Mouse (Mus musculus) neural tube, embryonic 14.5 days (tissue): Measurements from ENCODE around the gene Yju2. TPM values are rescaled to one million over a fixed set of nuclear protein-coding genes. Genes with fewer than 3 reads are reported as not detected.
A peak's percentile ranks its signal among the peaks of the same experiment; 100 is the strongest.

ENCODE experiments used
- ATAC-seq: fragments of 200-750 bp; cut with Nextera tagmentation; 2 replicates; pipeline ENCODE4 v1.8.0; 2017; ENCODE audit warnings: low read depth, mild to moderate bottlenecking, moderate TSS enrichment, moderate library complexity
- H3K27ac ChIP-seq: fragments of 300-500 bp; sonication (generic); 2 replicates; pipeline ENCODE4 v1.5.1; 2014; ENCODE audit warnings: low read depth, mild to moderate bottlenecking, control low read depth, low read length, moderate library complexity, mixed read lengths
- H3K27me3 ChIP-seq: fragments of 300-500 bp; sonication (generic); 2 replicates; pipeline ENCODE4 v1.6.1; 2014; ENCODE audit warnings: low read length; ENCODE audit not compliant: control insufficient read depth, insufficient read depth
- H3K36me3 ChIP-seq: fragments of 300-500 bp; sonication (generic); 2 replicates; pipeline ENCODE4 v1.6.1; 2014; ENCODE audit warnings: low read length, mixed read lengths; ENCODE audit not compliant: control insufficient read depth, insufficient read depth
- H3K4me1 ChIP-seq: fragments of 300-500 bp; sonication (generic); 2 replicates; pipeline ENCODE4 v1.6.1; 2014; ENCODE audit warnings: low read length; ENCODE audit not compliant: control insufficient read depth, insufficient read depth
- H3K4me2 ChIP-seq: fragments of 300-500 bp; sonication (generic); 2 replicates; pipeline ENCODE4 v1.6.1; 2014; ENCODE audit warnings: mild to moderate bottlenecking, low read depth, low read length, control low read depth
- H3K4me3 ChIP-seq: fragments of 300-500 bp; sonication (generic); 2 replicates; pipeline ENCODE4 v1.5.1; 2014; ENCODE audit warnings: low read depth, low read length, control low read depth, mixed read lengths
- H3K9ac ChIP-seq: fragments of 300-500 bp; sonication (generic); replicated peaks from 2 replicates; pipeline ENCODE4 v1.6.1; 2014; ENCODE audit warnings: low read depth, mild to moderate bottlenecking, control low read depth, low read length, mixed read lengths
- H3K9me3 ChIP-seq: fragments of 300-500 bp; sonication (generic); 2 replicates; pipeline ENCODE4 v1.6.1; 2016; ENCODE audit warnings: low read length; ENCODE audit not compliant: control insufficient read depth
- WGBS: fragments of 180-500 bp; shearing (Covaris S2); extraction: QIAGEN DNeasy Blood & Tissue Kit; methylation state at CpG from one replicate; pipeline ENCODE4 v1.1.7; 2014; 5-methylcytosine and 5-hydroxymethylcytosine counted together
- polyA plus RNA-seq: library from polyadenylated mRNA; unstranded; fragments of >200 nt; fragmentation: Nextera tagmentation; extraction: Ambion mirVana; gene quantifications from 2 replicates; pipeline ENCODE4 v1.2.1, GENCODE M21; 2014

The Yju2 gene
- polyA plus RNA-seq, 1 experiment from 2014 or later = 18.0 TPM

GRCm38 (mm10) chr17:55949400-55949799 is 9.5 kb upstream of the Yju2 start, which contains the start of gene Zfp119b:
Gene Zfp119b, minus strand, starts transcription at chr17:55949500.
- WGBS = 94% methylated on average over 2 of the region's 2 CpGs
- ATAC-seq = no peak
- Histone ChIP-seq H3K36me3 (no peaks in the 10 kb centered on the region), H3K27ac (no peak within 1 kb of the TSS), H3K4me3 (no peak within 1 kb of the TSS), H3K27me3 (no peaks in the 10 kb centered on the region), H3K4me2 (no peak within 1 kb of the TSS), H3K9ac (no peak within 1 kb of the TSS), H3K4me1 (peaks cover 3% of the 10 kb centered on the region; the same call in 1 of the 2 replicates), H3K9me3 (no peaks in the 10 kb centered on the region)

GRCm38 (mm10) chr17:55950601-55951000 is 8.3 kb upstream of the Yju2 start:
- Histone ChIP-seq H3K4me1 (peaks cover 1% of the 10 kb centered on the region; the same call in 1 of the 2 replicates), H3K9me3 (no peaks in the 10 kb centered on the region), H3K9ac (no peak overlapping the region), H3K4me3 (no peak overlapping the region), H3K4me2 (no peak overlapping the region), H3K36me3 (no peaks in the 10 kb centered on the region), H3K27ac (no peak overlapping the region), H3K27me3 (no peaks in the 10 kb centered on the region)
- ATAC-seq = no peak
- 83% methylated on average over 9 of the region's 9 CpGs for WGBS

GRCm38 (mm10) chr17:55952041-55952440 is 6.9 kb upstream of the Yju2 start:
- Histone ChIP-seq H3K27me3 (no peaks in the 10 kb centered on the region), H3K27ac (no peak overlapping the region), H3K36me3 (no peaks in the 10 kb centered on the region), H3K4me1 (no peaks in the 10 kb centered on the region), H3K9ac (no peak overlapping the region), H3K4me2 (no peak overlapping the region), H3K4me3 (no peak overlapping the region), H3K9me3 (no peaks in the 10 kb centered on the region)
- ATAC-seq = no peak

- H3K27me3 ChIP-seq = no peaks in the 10 kb centered on the region
- H3K4me3 ChIP-seq = no peak within 1 kb of the TSS
- WGBS = 84% methylated on average over 6 of the region's 6 CpGs
- H3K36me3 ChIP-seq = no peaks in the 10 kb centered on the region
- no peaks in the 10 kb centered on the region for H3K9me3 ChIP-seq
- H3K27ac ChIP-seq = no peak within 1 kb of the TSS
- no peak within 1 kb of the TSS for H3K9ac ChIP-seq
- 0 out of 2 replicates have a peak, but pooled peaks cover 3% of the 10 kb centered on the region for H3K4me1 ChIP-seq
- ATAC-seq = no peak
- no peak within 1 kb of the TSS for H3K4me2 ChIP-seq
Measured at GRCm38 (mm10) chr17:55952447-55953027, 6.4 kb upstream of the Yju2 start, which contains the start of gene Ebi3. Gene Ebi3, plus strand, starts transcription at chr17:55952640.

GRCm38 (mm10) chr17:55953751-55954150 is 5.1 kb upstream of the Yju2 start:
- H3K9me3 ChIP-seq = no peaks in the 10 kb centered on the region
- no peak overlapping the region for H3K4me2 ChIP-seq
- no peak overlapping the region for H3K27ac ChIP-seq
- 80% methylated on average over 6 of the region's 6 CpGs for WGBS
- peaks cover 9% of the 10 kb centered on the region; the same call in 1 of the 2 replicates for H3K4me1 ChIP-seq
- H3K4me3 ChIP-seq = no peak overlapping the region
- H3K27me3 ChIP-seq = no peaks in the 10 kb centered on the region
- ATAC-seq = no peak
- H3K9ac ChIP-seq = no peak overlapping the region
- no peaks in the 10 kb centered on the region for H3K36me3 ChIP-seq

GRCm38 (mm10) chr17:55954229-55954628 is 4.7 kb upstream of the Yju2 start:
- Histone ChIP-seq H3K27ac (no peak overlapping the region), H3K36me3 (no peaks in the 10 kb centered on the region), H3K9ac (no peak overlapping the region), H3K4me1 (peaks cover 9% of the 10 kb centered on the region; the same call in 1 of the 2 replicates), H3K9me3 (no peaks in the 10 kb centered on the region), H3K4me2 (no peak overlapping the region), H3K4me3 (no peak overlapping the region), H3K27me3 (no peaks in the 10 kb centered on the region)
- WGBS = 34% methylated on average over 16 of the region's 16 CpGs
- ATAC-seq = no peak

GRCm38 (mm10) chr17:55956129-55956528 is 2.8 kb upstream of the Yju2 start:
- H3K4me3 ChIP-seq = peak overlapping the region; percentile 44
- WGBS = under 1% methylated on average over 26 of the region's 26 CpGs

GRCm38 (mm10) chr17:55956591-55956990 is 2.3 kb upstream of the Yju2 start:
- no peaks in the 10 kb centered on the region for H3K27me3 ChIP-seq
- H3K4me1 ChIP-seq = peaks cover 14% of the 10 kb centered on the region
- H3K9me3 ChIP-seq = no peaks in the 10 kb centered on the region
- 45% methylated on average over 6 of the region's 6 CpGs for WGBS
- H3K9ac ChIP-seq = peak overlapping the region; percentile 44
- H3K4me3 ChIP-seq = peak overlapping the region; percentile 44
- H3K27ac ChIP-seq = peak overlapping the region; percentile 55
- no peak for ATAC-seq
- H3K4me2 ChIP-seq = peak overlapping the region; percentile 65
- no peaks in the 10 kb centered on the region for H3K36me3 ChIP-seq

More at GRCm38 (mm10) chr17:55956129-55956528, 2.8 kb upstream of the Yju2 start:
- Histone ChIP-seq H3K36me3 (no peaks in the 10 kb centered on the region), H3K9ac (peak overlapping the region; percentile 44), H3K4me1 (peaks cover 14% of the 10 kb centered on the region), H3K27ac (peak overlapping the region; percentile 55), H3K27me3 (no peaks in the 10 kb centered on the region), H3K4me2 (peak overlapping the region; percentile 65), H3K9me3 (no peaks in the 10 kb centered on the region)
- peak; percentile 35 for ATAC-seq

- Histone ChIP-seq H3K4me1 (peaks cover 14% of the 10 kb centered on the region), H3K4me3 (no peak overlapping the region), H3K9me3 (no peaks in the 10 kb centered on the region), H3K9ac (no peak overlapping the region), H3K4me2 (no peak overlapping the region; the same call in 1 of the 2 replicates), H3K27me3 (no peaks in the 10 kb centered on the region), H3K36me3 (peaks cover 5% of the 10 kb centered on the region; the same call in 1 of the 2 replicates), H3K27ac (peak overlapping the region; percentile 35; the same call in 1 of the 2 replicates)
- 14% methylated on average over 9 of the region's 9 CpGs for WGBS
- ATAC-seq = peak; percentile 35; the same call in 1 of the 2 replicates
Measured at GRCm38 (mm10) chr17:55957168-55957567, 1.7 kb upstream of the Yju2 start.
